13 mouse cellular contexts compared by ENCODE assay signal in the genomic region with DNA sequence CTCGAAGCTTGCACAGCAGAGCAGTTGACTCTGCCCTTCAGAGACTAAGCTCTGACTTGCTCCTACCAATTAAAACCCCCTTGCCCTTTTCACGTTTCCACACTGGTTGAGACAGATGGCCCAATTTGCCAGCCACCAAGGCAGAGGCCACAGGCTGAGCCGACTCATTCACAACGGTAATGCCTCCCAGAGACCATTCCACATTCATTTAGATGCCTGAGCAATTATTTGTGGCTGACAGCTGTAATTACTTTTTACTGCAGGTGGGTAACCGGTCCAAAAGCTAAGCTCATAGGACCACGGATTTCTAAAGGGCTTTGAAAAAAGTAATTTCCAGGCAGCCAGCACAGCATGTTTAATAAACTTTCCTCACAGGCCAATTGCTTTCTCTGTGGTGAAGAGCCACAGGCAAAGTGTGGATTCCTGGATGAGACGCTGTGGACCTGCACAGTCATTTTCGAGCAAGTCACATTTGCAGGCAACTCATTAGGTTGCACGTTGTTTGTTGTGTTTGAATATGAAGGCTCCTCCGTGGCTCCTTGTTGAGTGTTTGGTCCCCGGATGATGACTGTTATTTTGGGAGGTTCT. TPM values are rescaled to one million over a fixed set of nuclear protein-coding genes. Genes with fewer than 3 reads are reported as not detected.
DNase-seq lines count a peak whose midpoint lies in the region; ATAC-seq lines count a peak whose summit lies in the region.
"Had no signal": no experiment of that assay in that cellular context is flagged by ENCODE, and none has a peak within 500 bp of the region (broad histone marks: within the 10 kb centered on the region; RNA-seq: fewer than 3 reads in every experiment).

No protein-coding gene starts in this region.

- no peak overlapping the region for H3K9ac ChIP-seq in hindbrain, embryonic 13.5 days
- H3K9ac ChIP-seq: heart, embryonic 15.5 days; liver, embryonic 12.5 days had no signal

- WGBS in hindbrain, embryonic 13.5 days: 40% methylated on average over 11 of the region's 11 CpGs

- ATAC-seq in hindbrain, embryonic 13.5 days (ENCODE audit: low FRiP score): peak; percentile 76
- ATAC-seq: liver, embryonic 12.5 days had no signal

- peaks cover 17% of the 10 kb centered on the region for H3K4me1 ChIP-seq in hindbrain, embryonic 13.5 days (replicated peaks)
- H3K4me1 ChIP-seq: heart, embryonic 15.5 days; liver, embryonic 12.5 days had no signal

- no peaks in the 10 kb centered on the region for H3K27me3 ChIP-seq in hindbrain, embryonic 13.5 days
- H3K27me3 ChIP-seq: heart, embryonic 15.5 days; liver, embryonic 12.5 days had no signal

- peak; percentile 24 to 40 for DNase-seq in cerebellum, postnatal 10 days
- no peak for DNase-seq in cerebellum, postnatal 14 days
- peak; percentile 57 for DNase-seq in embryo, embryonic 11 days
- peak; percentile 45 for DNase-seq in mesoderm, embryonic 11.5 days (ENCODE audit: low read depth, low spot score)
- DNase-seq in kidney, adult 8-10 months: no peak
- no peak for DNase-seq in left cerebral cortex, adult 18-20 months (ENCODE audit: low spot score in 2 of 2)
- no peak for DNase-seq in urinary bladder, adult 18-20 months (ENCODE audit: low spot score in 2 of 2)
- DNase-seq: adrenal gland, postnatal 25 days; kidney, postnatal 25 days; lung, postnatal 10 days had no signal

- H3K36me3 ChIP-seq in hindbrain, embryonic 13.5 days: no peaks in the 10 kb centered on the region
- H3K36me3 ChIP-seq: heart, embryonic 15.5 days; liver, embryonic 12.5 days had no signal

- no peak overlapping the region for H3K4me3 ChIP-seq in hindbrain, embryonic 13.5 days
- H3K4me3 ChIP-seq: heart, embryonic 15.5 days; liver, embryonic 12.5 days had no signal

- no peak overlapping the region for H3K4me2 ChIP-seq in hindbrain, embryonic 13.5 days
- H3K4me2 ChIP-seq: heart, embryonic 15.5 days; liver, embryonic 12.5 days had no signal

- H3K9me3 ChIP-seq in hindbrain, embryonic 13.5 days: no peaks in the 10 kb centered on the region
- H3K9me3 ChIP-seq: heart, embryonic 15.5 days; liver, embryonic 12.5 days had no signal

- peak overlapping the region; percentile 55; the same call in 1 of the 2 replicates for H3K27ac ChIP-seq in hindbrain, embryonic 13.5 days
- H3K27ac ChIP-seq: heart, embryonic 15.5 days; liver, embryonic 12.5 days had no signal

RNA-seq across cellular contexts. Expression of gene Nrde2, which starts 17.1 kb away (rescaled TPM):
- 14.4 and 14.9 TPM in 2 replicates for polyA plus RNA-seq in hindbrain, embryonic 13.5 days (2015; fragmentation: Nextera tagmentation; extraction: Ambion mirVana)
- 10 to 100 TPM; 16.9 to 17.7 TPM for total RNA-seq in left cerebral cortex, adult 18-20 months (2021)

RNA-seq across cellular contexts. Expression of gene Calm1, which starts 22.7 kb away (rescaled TPM):
- 2,269 and 2,272 TPM in 2 replicates for polyA plus RNA-seq in hindbrain, embryonic 13.5 days (2015; fragmentation: Nextera tagmentation; extraction: Ambion mirVana)
- total RNA-seq in left cerebral cortex, adult 18-20 months (2021): 1,000 to 10,000 TPM; 2,232 to 2,307 TPM

Comparison
In these comparisons a context has a peak if more than half of its experiments do, and no peak if none do; other contexts are left out.
1. DNase-seq: peak in cerebellum, postnatal 10 days (2 of 2), embryo, embryonic 11 days (single experiment) and mesoderm, embryonic 11.5 days (single experiment); none in cerebellum, postnatal 14 days (0 of 2), kidney, adult 8-10 months (0 of 2), left cerebral cortex, adult 18-20 months (0 of 2) and urinary bladder, adult 18-20 months (0 of 2).